Mouse (Mus musculus): ENCODE data around the gene Jakmip3. TPM values are rescaled to one million over a fixed set of nuclear protein-coding genes. Genes with fewer than 3 reads are reported as not detected.

Gene Jakmip3
- total and polyA plus RNA-seq, 3 experiments = not detected

DNA sequence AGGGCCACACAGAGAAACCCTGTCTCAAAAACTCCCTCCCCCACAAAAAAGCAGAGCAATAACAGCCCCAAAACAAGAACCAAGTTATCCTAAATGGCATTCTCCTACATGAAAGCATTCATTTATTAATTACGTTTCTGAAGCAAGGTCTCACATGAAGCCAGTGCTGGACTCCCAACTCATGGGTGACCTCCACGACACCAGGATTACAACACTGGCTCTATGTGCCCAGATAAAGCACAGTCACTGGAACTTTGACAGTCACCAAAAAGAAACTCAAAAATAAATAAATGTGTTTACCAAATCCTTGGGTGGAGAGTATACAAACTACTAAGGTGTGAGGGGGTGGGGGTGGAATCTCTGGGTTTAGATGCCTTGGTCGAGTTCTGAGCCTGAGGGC is 26.9 kb upstream of the Jakmip3 start:
- H3K79me2 ChIP-seq (ENCODE audit: control insufficient read depth, insufficient read depth, low read length, poor library complexity) = peaks cover 5% of the 10 kb centered on the region
- no peaks in the 10 kb centered on the region for H3K27me3 ChIP-seq (ENCODE audit: control insufficient read depth in 1 of 2, insufficient read depth in 2 of 2, low read length in 2 of 2)
- no peak for TF ChIP-seq MEF2A (IDR thresholded peaks at IDR 0.05; ENCODE audit: extremely low read depth, insufficient replicate concordance, low read depth, low read length, poor library complexity, severe bottlenecking)
- TF ChIP-seq TBP (IDR thresholded peaks at IDR 0.05; ENCODE audit: low read depth, low read length) = no peak
- no peak for TF ChIP-seq MYB (IDR thresholded peaks at IDR 0.05; ENCODE audit: low read depth, low read length)
- no peak for TF ChIP-seq UBTF (IDR thresholded peaks at IDR 0.05; ENCODE audit: borderline replicate concordance, insufficient read depth, low read depth, low read length)
- no peak for TF ChIP-seq TAL1 (IDR thresholded peaks at IDR 0.05; ENCODE audit: low read length)
- TF ChIP-seq TCF12 (IDR thresholded peaks at IDR 0.05; ENCODE audit: low read depth, low read length) = no peak
- no peak for TF ChIP-seq RAD21 (IDR thresholded peaks at IDR 0.05; ENCODE audit: low read depth, low read length)
- TF ChIP-seq EP300 (IDR thresholded peaks at IDR 0.05; ENCODE audit: low read depth in 1 of 2, low read length in 2 of 2) = no peak
- no peak for TF ChIP-seq JUND (IDR thresholded peaks at IDR 0.05; ENCODE audit: low read depth, low read length)
- no peak for TF ChIP-seq POLR2AphosphoS5 (IDR thresholded peaks at IDR 0.05; ENCODE audit: borderline replicate concordance, low read depth, low read length)
- no peak for TF ChIP-seq HCFC1 (IDR thresholded peaks at IDR 0.05; ENCODE audit: low read depth, low read length)
- TF ChIP-seq NRF1 (IDR thresholded peaks at IDR 0.05; ENCODE audit: insufficient read depth, low read depth, low read length, poor library complexity, severe bottlenecking) = no peak
- TF ChIP-seq ETS1 (IDR thresholded peaks at IDR 0.05; ENCODE audit: low read depth, low read length) = no peak
- no peak for TF ChIP-seq NELFE (IDR thresholded peaks at IDR 0.05; ENCODE audit: low read depth, low read length)
- no peak for TF ChIP-seq ZC3H11A (IDR thresholded peaks at IDR 0.05; ENCODE audit: low read depth, low read length)
- no peak for TF ChIP-seq CTCF (IDR thresholded peaks at IDR 0.05 in 2 of 3, conservative IDR thresholded peaks at IDR 0.05 in 1 of 3; ENCODE audit: control insufficient read depth in 1 of 3, insufficient read depth in 1 of 3, low read depth in 2 of 3, low read length in 3 of 3, poor library complexity in 1 of 3, severe bottlenecking in 1 of 3)
- TF ChIP-seq MAX (IDR thresholded peaks at IDR 0.05; ENCODE audit: low read length) = no peak
- TF ChIP-seq GABPA (IDR thresholded peaks at IDR 0.05; ENCODE audit: low read depth, low read length) = no peak
- H3K4me1 ChIP-seq (ENCODE audit: control insufficient read depth in 1 of 2, insufficient read depth in 2 of 2, low read length in 2 of 2) = peaks cover 0 to 9% of the 10 kb centered on the region in 2 experiments; a peak in 2 of 4 replicates
- H3K4me3 ChIP-seq (ENCODE audit: control insufficient read depth in 1 of 2, insufficient read depth in 1 of 2, low read depth in 2 of 2, low read length in 2 of 2) = no peak overlapping the region
- no peak overlapping the region for H3K27ac ChIP-seq (ENCODE audit: control insufficient read depth, low read depth, low read length)
- H3K9ac ChIP-seq (ENCODE audit: control insufficient read depth, low read depth, low read length, poor library complexity, severe bottlenecking) = no peak overlapping the region
- no peaks in the 10 kb centered on the region for H3K9me3 ChIP-seq (replicated peaks; ENCODE audit: insufficient read depth, low read length)
- DNase-seq (ENCODE audit: low read depth, low spot score) = no peak
- peaks cover 0 to 4% of the 10 kb centered on the region in 2 experiments; a peak in 1 of 4 replicates for H3K36me3 ChIP-seq (ENCODE audit: control insufficient read depth in 1 of 2, insufficient read depth in 2 of 2, low read length in 2 of 2)

DNA sequence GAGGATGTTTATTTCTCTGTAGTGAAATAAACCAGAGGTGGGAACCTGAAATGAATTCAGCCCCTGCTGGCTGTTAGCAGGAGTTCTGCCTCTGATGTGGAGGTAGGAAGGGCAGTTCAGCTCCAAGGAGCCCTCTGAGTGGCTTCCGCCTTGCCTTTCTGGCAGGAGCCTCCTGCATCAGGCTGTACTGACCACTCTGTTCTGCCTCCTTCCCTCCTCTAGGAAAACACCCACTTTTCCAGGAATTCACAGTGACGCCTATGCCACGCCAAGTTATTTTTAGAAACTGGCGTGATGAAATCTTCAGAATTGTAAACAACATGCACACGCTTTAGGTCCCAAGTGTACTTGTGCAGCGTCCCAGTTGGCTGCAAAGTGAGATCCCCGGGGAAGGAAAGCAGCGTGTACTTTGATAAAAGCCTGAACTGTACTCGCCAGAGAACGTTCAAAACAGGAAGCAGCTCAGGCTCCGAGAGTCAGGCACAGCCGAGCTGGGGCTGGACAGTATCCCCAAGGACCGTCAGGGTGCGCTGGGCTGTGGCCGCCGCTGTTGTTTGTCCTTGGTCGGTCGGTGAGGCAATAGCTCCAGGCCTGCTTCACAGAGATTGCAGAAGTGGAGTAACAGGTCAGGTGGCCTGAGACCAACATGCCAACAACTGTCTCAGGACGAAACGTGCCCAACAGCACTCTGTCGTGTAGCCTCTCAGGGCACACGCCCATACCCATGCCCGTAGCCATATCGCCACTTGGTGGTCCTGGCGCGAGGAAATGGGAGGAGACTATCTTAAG is 21.2 kb upstream of the Jakmip3 start:
- Histone ChIP-seq H3K9me3 (replicated peaks; ENCODE audit: insufficient read depth, low read length) (no peaks in the 10 kb centered on the region), H3K4me3 (ENCODE audit: control insufficient read depth in 1 of 2, insufficient read depth in 1 of 2, low read depth in 2 of 2, low read length in 2 of 2) (peak overlapping the region; percentile 62 to 79), H3K79me2 (ENCODE audit: control insufficient read depth, insufficient read depth, low read length, poor library complexity) (no peaks in the 10 kb centered on the region), H3K4me1 (ENCODE audit: control insufficient read depth in 1 of 2, insufficient read depth in 2 of 2, low read length in 2 of 2) (0 out of 4 replicates have a peak, but pooled peaks cover 0 to 5% of the 10 kb centered on the region in 2 experiments), H3K27me3 (ENCODE audit: control insufficient read depth in 1 of 2, insufficient read depth in 2 of 2, low read length in 2 of 2) (no peaks in the 10 kb centered on the region), H3K27ac (ENCODE audit: control insufficient read depth, low read depth, low read length) (peak overlapping the region; percentile 44), H3K9ac (ENCODE audit: control insufficient read depth, low read depth, low read length, poor library complexity, severe bottlenecking) (peak overlapping the region; percentile 57), H3K36me3 (ENCODE audit: control insufficient read depth in 1 of 2, insufficient read depth in 2 of 2, low read length in 2 of 2) (no peaks in the 10 kb centered on the region)
- peak; percentile 84 for DNase-seq (ENCODE audit: low read depth, low spot score)
- no peak for TF ChIP-seq NRF1 (IDR thresholded peaks at IDR 0.05; ENCODE audit: insufficient read depth, low read depth, low read length, poor library complexity, severe bottlenecking)
- no peak for TF ChIP-seq RAD21 (IDR thresholded peaks at IDR 0.05; ENCODE audit: low read depth, low read length)
- TF ChIP-seq CHD1 (IDR thresholded peaks at IDR 0.05; ENCODE audit: low read depth, low read length) = no peak
- peak; percentile 61; the same call in 1 of the 2 replicates for TF ChIP-seq BHLHE40 (IDR thresholded peaks at IDR 0.05; ENCODE audit: borderline replicate concordance, low read depth, low read length)
- TF ChIP-seq CTCF (IDR thresholded peaks at IDR 0.05 in 2 of 3, conservative IDR thresholded peaks at IDR 0.05 in 1 of 3; ENCODE audit: control insufficient read depth in 1 of 3, insufficient read depth in 1 of 3, low read depth in 2 of 3, low read length in 3 of 3, poor library complexity in 1 of 3, severe bottlenecking in 1 of 3) = peak in 2 of 3 experiments; percentile 11 to 35; a peak in 2 of 6 replicates
- 0 out of 4 replicates have a peak, but pooled peaks of 1 of the 2 experiments have one; percentile 3 for TF ChIP-seq EP300 (IDR thresholded peaks at IDR 0.05; ENCODE audit: low read depth in 1 of 2, low read length in 2 of 2)
- peak; percentile 25; the same call in 1 of the 2 replicates for TF ChIP-seq ELF1 (IDR thresholded peaks at IDR 0.05; ENCODE audit: low read depth, low read length)
- no peak for TF ChIP-seq E2F4 (IDR thresholded peaks at IDR 0.05; ENCODE audit: borderline replicate concordance, low read depth, low read length)
- no peak for TF ChIP-seq KAT2A (conservative IDR thresholded peaks at IDR 0.05; ENCODE audit: low read depth, low read length)
- no peak for TF ChIP-seq POLR2AphosphoS2 (IDR thresholded peaks at IDR 0.05; ENCODE audit: low read length)
- TF ChIP-seq GABPA (IDR thresholded peaks at IDR 0.05; ENCODE audit: low read depth, low read length) = no peak
- peak; percentile 50; the same call in 1 of the 2 replicates for TF ChIP-seq USF1 (IDR thresholded peaks at IDR 0.05; ENCODE audit: low read depth, low read length)
- TF ChIP-seq MYB (IDR thresholded peaks at IDR 0.05; ENCODE audit: low read depth, low read length) = no peak
- no peak for TF ChIP-seq SMC3 (IDR thresholded peaks at IDR 0.05; ENCODE audit: low read depth, low read length)
- TF ChIP-seq ZC3H11A (IDR thresholded peaks at IDR 0.05; ENCODE audit: low read depth, low read length) = no peak
- TF ChIP-seq ZNF384 (IDR thresholded peaks at IDR 0.05; ENCODE audit: low read depth, low read length) = no peak
- no peak for TF ChIP-seq TCF12 (IDR thresholded peaks at IDR 0.05; ENCODE audit: low read depth, low read length)

All from MEL (cell line).